Comparison of ENCODE assay signal across 10 mouse cellular contexts in the genomic region with DNA sequence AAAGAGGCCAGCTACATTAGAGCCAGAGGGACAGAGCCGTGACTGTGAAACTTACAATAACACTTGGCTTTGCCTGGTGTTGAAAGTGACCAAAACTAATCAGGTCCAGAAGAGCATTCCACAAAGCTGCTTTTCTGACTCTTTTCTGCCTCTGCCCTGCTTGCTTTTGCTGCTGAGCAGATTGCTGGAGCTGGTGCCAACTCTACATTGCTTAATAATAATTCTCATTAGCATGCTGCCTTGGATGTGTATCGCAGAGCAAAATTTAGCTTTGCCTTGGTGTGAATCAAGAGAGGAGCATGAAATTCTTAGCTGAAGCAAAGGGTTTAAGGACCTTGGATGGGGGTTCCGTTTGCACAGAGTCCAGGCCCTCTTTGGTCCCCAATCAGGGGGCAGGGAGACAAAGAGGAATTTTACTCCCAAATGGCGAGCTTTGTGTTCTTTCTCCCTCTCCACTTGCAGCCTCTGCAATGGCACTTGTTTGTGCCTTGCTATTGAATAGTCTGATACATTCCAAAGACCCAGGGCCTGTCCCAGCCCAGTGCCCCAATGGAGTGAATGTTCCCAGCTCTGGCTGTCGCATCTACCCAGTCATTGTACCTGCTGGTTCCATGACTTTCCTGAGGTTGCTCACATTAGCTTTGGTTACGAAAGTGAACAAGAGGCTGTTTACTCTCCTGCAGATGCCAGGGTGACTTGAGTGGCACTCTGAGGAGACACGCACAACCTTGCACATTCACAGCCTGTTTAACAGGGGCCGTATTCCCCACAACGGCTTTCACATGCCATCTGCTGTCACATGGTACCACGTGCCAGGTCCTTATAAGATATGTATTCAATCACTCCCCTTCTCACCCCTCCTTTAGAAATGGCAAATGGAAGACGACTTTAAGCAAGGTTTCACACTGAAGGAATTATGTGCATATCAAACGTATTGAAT.
DNase-seq lines count a peak whose midpoint lies in the region; ATAC-seq lines count a peak whose summit lies in the region.
"Had no signal": no experiment of that assay in that cellular context is flagged by ENCODE, and none has a peak within 500 bp of the region (broad histone marks: within the 10 kb centered on the region; RNA-seq: fewer than 3 reads in every experiment).

No protein-coding gene starts in this region.

- 74% methylated on average over 12 of the region's 12 CpGs for WGBS in embryonic facial prominence, embryonic 11.5 days
- WGBS in midbrain, embryonic 14.5 days = 48% methylated on average over 12 of the region's 12 CpGs

- no peak overlapping the region for H3K9ac ChIP-seq in embryonic facial prominence, embryonic 11.5 days (replicated peaks; ENCODE audit: low read length)
- no peak overlapping the region for H3K9ac ChIP-seq in midbrain, embryonic 14.5 days (replicated peaks; ENCODE audit: low read length)
- H3K9ac ChIP-seq: embryonic facial prominence, embryonic 12.5 days had no signal

- no peak overlapping the region for H3K4me2 ChIP-seq in embryonic facial prominence, embryonic 11.5 days (ENCODE audit: low read depth, low read length)
- no peak overlapping the region for H3K4me2 ChIP-seq in midbrain, embryonic 14.5 days (ENCODE audit: low read length)
- H3K4me2 ChIP-seq: embryonic facial prominence, embryonic 12.5 days had no signal

- H3K36me3 ChIP-seq in embryonic facial prominence, embryonic 11.5 days (replicated peaks; ENCODE audit: control insufficient read depth, insufficient read depth, low read depth, low read length) = no peaks in the 10 kb centered on the region
- H3K36me3 ChIP-seq in midbrain, embryonic 14.5 days (ENCODE audit: control insufficient read depth, insufficient read depth, low read length) = no peaks in the 10 kb centered on the region
- H3K36me3 ChIP-seq: embryonic facial prominence, embryonic 12.5 days had no signal

- no peaks in the 10 kb centered on the region for H3K9me3 ChIP-seq in embryonic facial prominence, embryonic 11.5 days (replicated peaks; ENCODE audit: control insufficient read depth, low read length)
- no peaks in the 10 kb centered on the region for H3K9me3 ChIP-seq in midbrain, embryonic 14.5 days (ENCODE audit: control insufficient read depth, low read length)
- H3K9me3 ChIP-seq: embryonic facial prominence, embryonic 12.5 days had no signal

- H3K27me3 ChIP-seq in embryonic facial prominence, embryonic 11.5 days (ENCODE audit: control insufficient read depth, insufficient read depth, low read length) = no peaks in the 10 kb centered on the region
- H3K27me3 ChIP-seq in midbrain, embryonic 14.5 days (ENCODE audit: control insufficient read depth, insufficient read depth, low read length) = no peaks in the 10 kb centered on the region
- H3K27me3 ChIP-seq: embryonic facial prominence, embryonic 12.5 days had no signal

- H3K4me1 ChIP-seq in embryonic facial prominence, embryonic 11.5 days (ENCODE audit: control insufficient read depth, insufficient read depth, low read length) = no peaks in the 10 kb centered on the region
- no peaks in the 10 kb centered on the region; the same call in none of the 2 replicates for H3K4me1 ChIP-seq in midbrain, embryonic 14.5 days (ENCODE audit: control insufficient read depth, insufficient read depth, low read length)
- H3K4me1 ChIP-seq: embryonic facial prominence, embryonic 12.5 days had no signal

- DNase-seq in frontal cortex, postnatal 14 days (ENCODE audit: low spot score in 2 of 2) = no peak
- peak; percentile 9 for DNase-seq in embryonic facial prominence, embryonic 11.5 days (ENCODE audit: low spot score)
- peak; percentile 71 for DNase-seq in layer of hippocampus, adult 11-12 months (ENCODE audit: low spot score)
- DNase-seq in midbrain, embryonic 14.5 days = peak; percentile 62
- DNase-seq in thymus, postnatal 25 days = no peak
- DNase-seq in ovary, postnatal 10 days (ENCODE audit: low spot score) = no peak
- DNase-seq in adrenal gland, postnatal 14 days = no peak

- no peak overlapping the region for H3K27ac ChIP-seq in embryonic facial prominence, embryonic 11.5 days (replicated peaks; ENCODE audit: low read depth, low read length)
- peak overlapping the region; percentile 52; the same call in 1 of the 2 replicates for H3K27ac ChIP-seq in midbrain, embryonic 14.5 days (replicated peaks; ENCODE audit: low read depth, low read length)
- H3K27ac ChIP-seq: macrophage had no signal

- no peak overlapping the region for H3K4me3 ChIP-seq in embryonic facial prominence, embryonic 11.5 days (ENCODE audit: low read depth, low read length)
- no peak overlapping the region for H3K4me3 ChIP-seq in midbrain, embryonic 14.5 days (replicated peaks; ENCODE audit: low read depth, low read length)
- H3K4me3 ChIP-seq: embryonic facial prominence, embryonic 12.5 days had no signal

- ATAC-seq in frontal cortex, adult (ENCODE audit: low TSS enrichment) = peak; percentile 70
- ATAC-seq in embryonic facial prominence, embryonic 11.5 days (replicated peaks; ENCODE audit: insufficient number of reproducible peaks, low FRiP score, low TSS enrichment, low read depth) = no peak
- ATAC-seq in midbrain, embryonic 14.5 days (ENCODE audit: low FRiP score, low TSS enrichment) = peak; percentile 60

Comparison
In these comparisons a context has a peak if more than half of its experiments do, and no peak if none do; other contexts are left out.
1. DNase-seq: peak in embryonic facial prominence, embryonic 11.5 days (single experiment), layer of hippocampus, adult 11-12 months (single experiment) and midbrain, embryonic 14.5 days (single experiment); none in frontal cortex, postnatal 14 days (0 of 2), thymus, postnatal 25 days (single experiment), ovary, postnatal 10 days (single experiment) and adrenal gland, postnatal 14 days (single experiment).